Mouse (Mus musculus): Measurements from ENCODE around the gene Taok3. TPM values are rescaled to one million over a fixed set of nuclear protein-coding genes. Genes with fewer than 3 reads are reported as not detected.

Gene Taok3
- total and polyA plus RNA-seq, 3 experiments, result 32.1 to 79.2 TPM; not detected in 1

GRCm38 (mm10) chr5:117295011-117295410 lies 175.1 kb downstream of the Taok3 start:
- Histone ChIP-seq H3K4me3 (ENCODE audit: control insufficient read depth in 1 of 2, insufficient read depth in 1 of 2, low read depth in 2 of 2, low read length in 2 of 2) (no peak overlapping the region), H3K4me1 (ENCODE audit: control insufficient read depth in 1 of 2, insufficient read depth in 2 of 2, low read length in 2 of 2) (no peaks in the 10 kb centered on the region), H3K27ac (ENCODE audit: control insufficient read depth, low read depth, low read length) (no peak overlapping the region), H3K27me3 (ENCODE audit: control insufficient read depth in 1 of 2, insufficient read depth in 2 of 2, low read length in 2 of 2) (no peaks in the 10 kb centered on the region), H3K79me2 (ENCODE audit: control insufficient read depth, insufficient read depth, low read length, poor library complexity) (no peaks in the 10 kb centered on the region), H3K9me3 (replicated peaks; ENCODE audit: insufficient read depth, low read length) (no peaks in the 10 kb centered on the region), H3K36me3 (ENCODE audit: control insufficient read depth in 1 of 2, insufficient read depth in 2 of 2, low read length in 2 of 2) (no peaks in the 10 kb centered on the region), H3K9ac (ENCODE audit: control insufficient read depth, low read depth, low read length, poor library complexity, severe bottlenecking) (no peak overlapping the region)
- DNase-seq (ENCODE audit: low read depth, low spot score), result no peak
- TF ChIP-seq RCOR1 (IDR thresholded peaks at IDR 0.05; ENCODE audit: low read depth, low read length), result no peak
- TF ChIP-seq USF1 (IDR thresholded peaks at IDR 0.05; ENCODE audit: low read depth, low read length), result no peak
- TF ChIP-seq CHD1 (IDR thresholded peaks at IDR 0.05; ENCODE audit: low read depth, low read length), result no peak
- no peak for TF ChIP-seq GABPA (IDR thresholded peaks at IDR 0.05; ENCODE audit: low read depth, low read length)
- no peak for TF ChIP-seq BHLHE40 (IDR thresholded peaks at IDR 0.05; ENCODE audit: borderline replicate concordance, low read depth, low read length)
- TF ChIP-seq SMC3 (IDR thresholded peaks at IDR 0.05; ENCODE audit: low read depth, low read length), result no peak

GRCm38 (mm10) chr5:117302899-117303298 lies 183.0 kb downstream of the Taok3 start:
- Histone ChIP-seq H3K79me2 (ENCODE audit: control insufficient read depth, insufficient read depth, low read length, poor library complexity) (no peaks in the 10 kb centered on the region), H3K4me1 (ENCODE audit: control insufficient read depth in 1 of 2, insufficient read depth in 2 of 2, low read length in 2 of 2) (no peaks in the 10 kb centered on the region), H3K36me3 (ENCODE audit: control insufficient read depth in 1 of 2, insufficient read depth in 2 of 2, low read length in 2 of 2) (no peaks in the 10 kb centered on the region), H3K9ac (ENCODE audit: control insufficient read depth, low read depth, low read length, poor library complexity, severe bottlenecking) (no peak overlapping the region), H3K4me3 (ENCODE audit: control insufficient read depth in 1 of 2, insufficient read depth in 1 of 2, low read depth in 2 of 2, low read length in 2 of 2) (no peak overlapping the region), H3K9me3 (replicated peaks; ENCODE audit: insufficient read depth, low read length) (no peaks in the 10 kb centered on the region), H3K27me3 (ENCODE audit: control insufficient read depth in 1 of 2, insufficient read depth in 2 of 2, low read length in 2 of 2) (no peaks in the 10 kb centered on the region), H3K27ac (ENCODE audit: control insufficient read depth, low read depth, low read length) (no peak overlapping the region)
- DNase-seq (ENCODE audit: low read depth, low spot score), result no peak
- TF ChIP-seq GABPA (IDR thresholded peaks at IDR 0.05; ENCODE audit: low read depth, low read length) (no peak), MYC (IDR thresholded peaks at IDR 0.05; ENCODE audit: low read depth, low read length) (no peak), TBP (IDR thresholded peaks at IDR 0.05; ENCODE audit: low read depth, low read length) (no peak), RAD21 (IDR thresholded peaks at IDR 0.05; ENCODE audit: low read depth, low read length) (no peak), ZKSCAN1 (IDR thresholded peaks at IDR 0.05; ENCODE audit: low read depth, low read length) (no peak), EP300 (IDR thresholded peaks at IDR 0.05; ENCODE audit: low read depth in 1 of 2, low read length in 2 of 2) (no peak), MAFK (IDR thresholded peaks at IDR 0.05; ENCODE audit: borderline replicate concordance, low read depth, low read length) (no peak)

GRCm38 (mm10) chr5:117303691-117304579 lies 184.0 kb downstream of the Taok3 start:
- Histone ChIP-seq H3K27ac (ENCODE audit: control insufficient read depth, low read depth, low read length) (no peak overlapping the region), H3K4me3 (ENCODE audit: control insufficient read depth in 1 of 2, insufficient read depth in 1 of 2, low read depth in 2 of 2, low read length in 2 of 2) (no peak overlapping the region), H3K79me2 (ENCODE audit: control insufficient read depth, insufficient read depth, low read length, poor library complexity) (no peaks in the 10 kb centered on the region), H3K36me3 (ENCODE audit: control insufficient read depth in 1 of 2, insufficient read depth in 2 of 2, low read length in 2 of 2) (no peaks in the 10 kb centered on the region), H3K27me3 (ENCODE audit: control insufficient read depth in 1 of 2, insufficient read depth in 2 of 2, low read length in 2 of 2) (no peaks in the 10 kb centered on the region), H3K9ac (ENCODE audit: control insufficient read depth, low read depth, low read length, poor library complexity, severe bottlenecking) (no peak overlapping the region), H3K4me1 (ENCODE audit: control insufficient read depth in 1 of 2, insufficient read depth in 2 of 2, low read length in 2 of 2) (no peaks in the 10 kb centered on the region), H3K9me3 (replicated peaks; ENCODE audit: insufficient read depth, low read length) (no peaks in the 10 kb centered on the region)
- no peak for DNase-seq (ENCODE audit: low read depth, low spot score)
- TF ChIP-seq MAX (IDR thresholded peaks at IDR 0.05; ENCODE audit: low read length) (no peak), BHLHE40 (IDR thresholded peaks at IDR 0.05; ENCODE audit: borderline replicate concordance, low read depth, low read length) (no peak), E2F4 (IDR thresholded peaks at IDR 0.05; ENCODE audit: borderline replicate concordance, low read depth, low read length) (no peak), MEF2A (IDR thresholded peaks at IDR 0.05; ENCODE audit: extremely low read depth, insufficient replicate concordance, low read depth, low read length, poor library complexity, severe bottlenecking) (no peak), CTCF (IDR thresholded peaks at IDR 0.05 in 2 of 3, conservative IDR thresholded peaks at IDR 0.05 in 1 of 3; ENCODE audit: control insufficient read depth in 1 of 3, insufficient read depth in 1 of 3, low read depth in 2 of 3, low read length in 3 of 3, poor library complexity in 1 of 3, severe bottlenecking in 1 of 3) (no peak), POLR2AphosphoS5 (IDR thresholded peaks at IDR 0.05; ENCODE audit: borderline replicate concordance, low read depth, low read length) (no peak), POLR2A (IDR thresholded peaks at IDR 0.05; ENCODE audit: control insufficient read depth in 1 of 2, insufficient read depth in 1 of 2, low read depth in 1 of 2, low read length in 2 of 2, poor library complexity in 1 of 2) (no peak)
